In genomic region chr5:142947460-142947859, GRCm38 (mm10) we compare ENCODE assay signal across 16 mouse cellular contexts. TPM values are rescaled to one million over a fixed set of nuclear protein-coding genes. Genes with fewer than 3 reads are reported as not detected.
"Had no signal": no experiment of that assay in that cellular context is flagged by ENCODE, and none has a peak within 500 bp of the region (broad histone marks: within the 10 kb centered on the region; RNA-seq: fewer than 3 reads in every experiment).

No protein-coding gene starts in this region.

- H3K27me3 ChIP-seq: limb, embryonic 12.5 days; limb, embryonic 15.5 days had no signal

- H3K27ac ChIP-seq: kidney, postnatal 0 days; layer of hippocampus, adult 2 months; limb, embryonic 12.5 days; limb, embryonic 15.5 days had no signal

- H3K9me3 ChIP-seq: limb, embryonic 12.5 days; limb, embryonic 15.5 days had no signal

- H3K4me3 ChIP-seq: layer of hippocampus, adult 2 months; limb, embryonic 12.5 days; limb, embryonic 15.5 days had no signal

- H3K36me3 ChIP-seq: limb, embryonic 12.5 days; limb, embryonic 15.5 days had no signal

- ATAC-seq: intestine, embryonic 16.5 days had no signal

- H3K4me1 ChIP-seq: limb, embryonic 12.5 days had no signal

- H3K9ac ChIP-seq: limb, embryonic 12.5 days; limb, embryonic 15.5 days had no signal

- DNase-seq: kidney, adult 18-20 months; kidney, postnatal 25 days; layer of hippocampus, adult 9-11 months; left cerebral cortex, postnatal 4 days; lung, adult 2 months; lung, postnatal 14 days; lung, postnatal 4 days; midbrain, embryonic 14.5 days; thymus, postnatal 25 days had no signal

- H3K4me2 ChIP-seq: limb, embryonic 12.5 days; limb, embryonic 15.5 days; midbrain, embryonic 11.5 days had no signal

RNA-seq across cellular contexts. Expression of gene Fscn1, which starts 12.7 kb away (rescaled TPM):
- total RNA-seq: megakaryocyte-erythroid progenitor cell, adult 5-6 weeks had no signal
